In genomic region chr14:78274851-78275250, GRCm38 (mm10) we compare ENCODE assay signal across 26 mouse cellular contexts. TPM values are rescaled to one million over a fixed set of nuclear protein-coding genes. Genes with fewer than 3 reads are reported as not detected.
A peak's percentile ranks its signal among the peaks of the same experiment; 100 is the strongest.
DNase-seq lines count a peak whose midpoint lies in the region; TF ChIP-seq lines count a peak whose summit lies in the region.
"Had no signal": no experiment of that assay in that cellular context is flagged by ENCODE, and none has a peak within 500 bp of the region (broad histone marks: within the 10 kb centered on the region; RNA-seq: fewer than 3 reads in every experiment).

No protein-coding gene starts in this region.

- TF ChIP-seq POLR2A in cortical plate, adult 2 months (IDR thresholded peaks at IDR 0.05; ENCODE audit: extremely low read depth, insufficient read depth, low read length) = no peak

- DNase-seq in cerebellum, postnatal 14 days = peak; percentile 61 to 79
- DNase-seq in cerebellum, adult 9-10 months = no peak
- DNase-seq in layer of hippocampus, adult 2 months (ENCODE audit: low spot score in 2 of 2) = no peak
- no peak for DNase-seq in layer of hippocampus, adult 8-10 months (ENCODE audit: low spot score in 2 of 2)
- no peak for DNase-seq in right cerebral cortex, postnatal 14 days
- DNase-seq: adrenal gland, postnatal 10 days; adrenal gland, postnatal 36 days; B cell, adult 2 months; cerebellum, adult 11 months; cerebellum, adult 9-11 months; forebrain, postnatal 0 days; gastrocnemius, adult 2 months; gastrocnemius, postnatal 14 days had no signal

- peaks cover 7% of the 10 kb centered on the region for H3K4me1 ChIP-seq in cortical plate, adult 2 months (ENCODE audit: control insufficient read depth, insufficient read depth, low read length)
- H3K4me1 ChIP-seq: embryonic facial prominence, embryonic 12.5 days; hindbrain, embryonic 12.5 days had no signal

- TF ChIP-seq CTCF in layer of hippocampus, adult 2 months (conservative IDR thresholded peaks at IDR 0.05) = no peak
- TF ChIP-seq CTCF in cortical plate, adult 2 months (IDR thresholded peaks at IDR 0.05; ENCODE audit: extremely low read depth, insufficient read depth, low read length) = no peak

- 0 out of 2 replicates have a peak overlapping the region, but pooled peaks have one; percentile 18 for H3K27ac ChIP-seq in layer of hippocampus, adult 2 months
- 0 out of 2 replicates have a peak overlapping the region, but pooled peaks have one; percentile 2 for H3K27ac ChIP-seq in cortical plate, adult 2 months (ENCODE audit: insufficient read depth, low read length)
- H3K27ac ChIP-seq: embryonic facial prominence, embryonic 12.5 days; embryonic facial prominence, embryonic 15.5 days; gastrocnemius, adult 2 months; hindbrain, embryonic 12.5 days; hindbrain, embryonic 15.5 days had no signal

- H3K4me3 ChIP-seq in layer of hippocampus, adult 2 months = no peak overlapping the region
- H3K4me3 ChIP-seq in cortical plate, adult 2 months (ENCODE audit: insufficient read depth, low read length) = no peak overlapping the region
- H3K4me3 ChIP-seq: embryonic facial prominence, embryonic 12.5 days; embryonic facial prominence, embryonic 15.5 days; gastrocnemius, adult 2 months; hindbrain, embryonic 12.5 days; hindbrain, embryonic 15.5 days had no signal

RNA-seq across cellular contexts. Expression of gene Tnfsf11, which starts 33.0 kb away (rescaled TPM):
- not detected for total RNA-seq in layer of hippocampus, adult 2 months (2021)
- under 1 TPM in 1 of 4 experiments, not detected in 3; 0.66 TPM for total RNA-seq in layer of hippocampus, adult 8-10 months (2022)
- 0.04 TPM in 1 of 2 replicates, not detected in the other for polyA plus RNA-seq in cortical plate, adult 2 months (2012; rRNA removed)
- total RNA-seq: adrenal gland, adult 18-20 months; G1E; gastrocnemius, adult 2 months; gastrocnemius, postnatal 14 days; gastrocnemius, postnatal 4 days; heart, adult 8-10 months; heart, postnatal 25 days had no signal
- polyA plus RNA-seq: forebrain, embryonic 14.5 days; G1E; intestine, embryonic 14.5 days; Patski had no signal

Comparison
In these comparisons a context has a peak if more than half of its experiments do, and no peak if none do; other contexts are left out.
1. DNase-seq: peak in cerebellum, postnatal 14 days (2 of 2); none in cerebellum, adult 9-10 months (single experiment), layer of hippocampus, adult 2 months (0 of 2), layer of hippocampus, adult 8-10 months (0 of 2) and right cerebral cortex, postnatal 14 days (single experiment).